Mouse (Mus musculus) macrophage (primary cell): ENCODE measurements around the gene Hmgcs2. TPM values are rescaled to one million over a fixed set of nuclear protein-coding genes. Genes with fewer than 3 reads are reported as not detected.
"Not testable (repeated sequence)": the region's sequence is repeated elsewhere in the genome, so short reads cannot be mapped to it uniquely, and the experiment has no call there.

Source experiments
- H3K27ac ChIP-seq: fragments of 350-480 bp; formaldehyde crosslinking; 2 replicates; pipeline ENCODE4 v1.9.0; 2021
- H3K36me3 ChIP-seq: fragments of 350-480 bp; formaldehyde crosslinking; 2 replicates; pipeline ENCODE4 v1.9.0; 2021; ENCODE audit errors: inconsistent target
- H3K4me3 ChIP-seq: fragments of 350-480 bp; formaldehyde crosslinking; 2 replicates; pipeline ENCODE4 v1.9.0; 2021; ENCODE audit errors: inconsistent target
- H3K79me2 ChIP-seq: fragments of 350-480 bp; formaldehyde crosslinking; 2 replicates; pipeline ENCODE4 v1.9.0; 2021; ENCODE audit errors: inconsistent target
- WGBS: methylation state at CpG from one replicate; pipeline ENCODE4 v1.1.7; 2026; ENCODE audit warnings: inconsistent platforms; ENCODE audit not compliant: missing documents; 5-methylcytosine and 5-hydroxymethylcytosine counted together
- polyA plus RNA-seq: library from polyadenylated mRNA; stranded (reverse); fragments of 250-400 nt; gene quantifications from 3 replicates; pipeline ENCODE4 v1.2.4, GENCODE M21; 2018; ENCODE audit warnings: inconsistent platforms

Hmgcs2 gene
- polyA plus RNA-seq, 1 experiment from 2014 or later = not detected

GRCm38 (mm10) chr3:98339097-98339705, 59.0 kb downstream of the Hmgcs2 start:
- H3K27ac ChIP-seq = 0 out of 2 replicates have a peak overlapping the region, but pooled peaks have one; percentile 25
- no peaks in the 10 kb centered on the region for H3K36me3 ChIP-seq
- H3K4me3 ChIP-seq = peak overlapping the region; percentile 56
- H3K79me2 ChIP-seq = no peaks in the 10 kb centered on the region
- WGBS = under 1% methylated on average over 44 of the region's 46 CpGs

- H3K36me3 ChIP-seq, H3K79me2 ChIP-seq: not testable (repeated sequence)
- Histone ChIP-seq H3K27ac (0 out of 2 replicates have a peak within 1 kb of the TSS, but pooled peaks have one; percentile 25), H3K4me3 (peak within 1 kb of the TSS; percentile 56)
- WGBS = 3% methylated on average over 7 of the region's 10 CpGs
Observed at GRCm38 (mm10) chr3:98339706-98340109, 59.5 kb downstream of the Hmgcs2 start, which contains the start of gene Phgdh. Gene Phgdh (minus strand): TSS chr3:98339990.

- Histone ChIP-seq H3K36me3 (no peaks in the 10 kb centered on the region), H3K4me3 (no peak overlapping the region), H3K79me2 (no peaks in the 10 kb centered on the region), H3K27ac (no peak overlapping the region)
- 86% methylated on average over 17 of the region's 17 CpGs for WGBS
Observed at GRCm38 (mm10) chr3:98340818-98341594, 60.8 kb downstream of the Hmgcs2 start.

GRCm38 (mm10) chr3:98343235-98343634, 63.0 kb downstream of the Hmgcs2 start:
- 82% methylated on average over 3 of the region's 3 CpGs for WGBS
- Histone ChIP-seq H3K36me3 (no peaks in the 10 kb centered on the region), H3K79me2 (no peaks in the 10 kb centered on the region), H3K27ac (no peak overlapping the region), H3K4me3 (no peak overlapping the region)

GRCm38 (mm10) chr3:98348106-98348505, 67.9 kb downstream of the Hmgcs2 start:
- WGBS = 2% methylated on average over 6 of the region's 6 CpGs
- Histone ChIP-seq H3K36me3 (no peaks in the 10 kb centered on the region), H3K4me3 (no peak overlapping the region), H3K79me2 (no peaks in the 10 kb centered on the region), H3K27ac (no peak overlapping the region)

- 17% methylated on average over 6 of the region's 8 CpGs for WGBS
- no peak overlapping the region for H3K4me3 ChIP-seq
- H3K27ac ChIP-seq = no peak overlapping the region
- no peaks in the 10 kb centered on the region for H3K36me3 ChIP-seq
- H3K79me2 ChIP-seq = no peaks in the 10 kb centered on the region
Observed at GRCm38 (mm10) chr3:98348705-98349104, 68.5 kb downstream of the Hmgcs2 start.

- H3K79me2 ChIP-seq = no peaks in the 10 kb centered on the region
- H3K4me3 ChIP-seq = no peak overlapping the region
- H3K36me3 ChIP-seq = no peaks in the 10 kb centered on the region
- H3K27ac ChIP-seq = no peak overlapping the region
- 29% methylated on average over 7 of the region's 7 CpGs for WGBS
Observed at GRCm38 (mm10) chr3:98353892-98354291, 73.7 kb downstream of the Hmgcs2 start.

- Histone ChIP-seq H3K36me3 (no peaks in the 10 kb centered on the region), H3K4me3 (no peak overlapping the region), H3K27ac (no peak overlapping the region), H3K79me2 (no peaks in the 10 kb centered on the region)
- WGBS = 90% methylated on average over 10 of the region's 10 CpGs
Observed at GRCm38 (mm10) chr3:98355344-98356025, 75.2 kb downstream of the Hmgcs2 start.

GRCm38 (mm10) chr3:98356026-98356365, 75.8 kb downstream of the Hmgcs2 start:
- no peaks in the 10 kb centered on the region for H3K36me3 ChIP-seq
- H3K79me2 ChIP-seq = no peaks in the 10 kb centered on the region
- no peak overlapping the region for H3K27ac ChIP-seq
- WGBS = over 99% methylated on average over 6 of the region's 6 CpGs
- no peak overlapping the region for H3K4me3 ChIP-seq

GRCm38 (mm10) chr3:98356632-98357370, 76.6 kb downstream of the Hmgcs2 start:
- WGBS = 13% methylated on average over 3 of the region's 3 CpGs
- H3K4me3 ChIP-seq = no peak overlapping the region
- no peaks in the 10 kb centered on the region for H3K36me3 ChIP-seq
- no peaks in the 10 kb centered on the region for H3K79me2 ChIP-seq
- no peak overlapping the region for H3K27ac ChIP-seq

Other genes starting within 250 kb of the Hmgcs2 start
- gene Adam30, start 119.8 kb upstream of the Hmgcs2 start, polyA plus RNA-seq = not detected in 3 replicates
- gene Reg4, start 58.3 kb upstream of the Hmgcs2 start, polyA plus RNA-seq = not detected in 3 replicates
- 0.63 to 1.6 TPM (median 1.0 TPM) in 3 replicates for gene Phgdh, start 59.6 kb downstream of the Hmgcs2 start, polyA plus RNA-seq
- 0.20 to 1.1 TPM (median 0.27 TPM) in 3 replicates for gene Zfp697, start 102.0 kb downstream of the Hmgcs2 start, polyA plus RNA-seq
- gene Gm4450, start 176.7 kb downstream of the Hmgcs2 start, polyA plus RNA-seq = not detected in 3 replicates
- gene Hsd3b4, start 230.1 kb downstream of the Hmgcs2 start, polyA plus RNA-seq = not detected in 3 replicates